Mouse (Mus musculus) liver, embryonic 15.5 days (tissue): Measurements from ENCODE around the gene Melk. TPM values are rescaled to one million over a fixed set of nuclear protein-coding genes. Genes with fewer than 3 reads are reported as not detected.
A peak's percentile ranks its signal among the peaks of the same experiment; 100 is the strongest.

ENCODE experiments used
- ATAC-seq: fragments of 200-750 bp; cut with Nextera tagmentation; 2 replicates; pipeline ENCODE4 v1.8.0; 2017; ENCODE audit warnings: moderate number of reproducible peaks, mild to moderate bottlenecking, moderate library complexity; ENCODE audit not compliant: insufficient read depth
- H3K27ac ChIP-seq: fragments of 300-500 bp; sonication (generic); replicated peaks from 2 replicates; pipeline ENCODE4 v1.5.1; 2015; ENCODE audit warnings: mild to moderate bottlenecking, inconsistent platforms
- H3K27me3 ChIP-seq: fragments of 300-500 bp; sonication (generic); 2 replicates; pipeline ENCODE4 v1.6.1; 2015; ENCODE audit warnings: mild to moderate bottlenecking, inconsistent platforms
- H3K36me3 ChIP-seq: fragments of 300-500 bp; sonication (generic); replicated peaks from 2 replicates; pipeline ENCODE4 v1.6.1; 2015; ENCODE audit warnings: moderate library complexity, mild to moderate bottlenecking, inconsistent platforms
- H3K4me1 ChIP-seq: fragments of 300-500 bp; sonication (generic); replicated peaks from 2 replicates; pipeline ENCODE4 v1.6.1; 2015; ENCODE audit warnings: inconsistent platforms
- H3K4me2 ChIP-seq: fragments of 300-500 bp; sonication (generic); 2 replicates; pipeline ENCODE4 v1.6.1; 2015; ENCODE audit warnings: moderate library complexity, mild to moderate bottlenecking, inconsistent platforms
- H3K4me3 ChIP-seq: fragments of 300-500 bp; sonication (generic); replicated peaks from 2 replicates; pipeline ENCODE4 v1.5.1; 2015; ENCODE audit warnings: mild to moderate bottlenecking, inconsistent platforms
- H3K9ac ChIP-seq: fragments of 300-500 bp; sonication (generic); 2 replicates; pipeline ENCODE4 v1.6.1; 2015; ENCODE audit warnings: moderate library complexity, mild to moderate bottlenecking, inconsistent platforms
- H3K9me3 ChIP-seq: fragments of 300-500 bp; sonication (generic); replicated peaks from 2 replicates; pipeline ENCODE4 v1.6.1; 2016; ENCODE audit warnings: inconsistent platforms
- WGBS: fragments of 180-500 bp; shearing (Covaris S2); methylation state at CpG from one replicate; pipeline ENCODE4 v1.1.7; 2015; ENCODE audit warnings: mixed read lengths; ENCODE audit not compliant: insufficient replicate concordance; 5-methylcytosine and 5-hydroxymethylcytosine counted together
- polyA plus RNA-seq: library from polyadenylated mRNA; unstranded; fragments of >200 nt; fragmentation: Nextera tagmentation; extraction: Ambion mirVana; gene quantifications from 2 replicates; pipeline ENCODE4 v1.2.1, GENCODE M21; 2015

The Melk gene
- polyA plus RNA-seq = 16.7 and 17.1 TPM in 2 replicates

DNA sequence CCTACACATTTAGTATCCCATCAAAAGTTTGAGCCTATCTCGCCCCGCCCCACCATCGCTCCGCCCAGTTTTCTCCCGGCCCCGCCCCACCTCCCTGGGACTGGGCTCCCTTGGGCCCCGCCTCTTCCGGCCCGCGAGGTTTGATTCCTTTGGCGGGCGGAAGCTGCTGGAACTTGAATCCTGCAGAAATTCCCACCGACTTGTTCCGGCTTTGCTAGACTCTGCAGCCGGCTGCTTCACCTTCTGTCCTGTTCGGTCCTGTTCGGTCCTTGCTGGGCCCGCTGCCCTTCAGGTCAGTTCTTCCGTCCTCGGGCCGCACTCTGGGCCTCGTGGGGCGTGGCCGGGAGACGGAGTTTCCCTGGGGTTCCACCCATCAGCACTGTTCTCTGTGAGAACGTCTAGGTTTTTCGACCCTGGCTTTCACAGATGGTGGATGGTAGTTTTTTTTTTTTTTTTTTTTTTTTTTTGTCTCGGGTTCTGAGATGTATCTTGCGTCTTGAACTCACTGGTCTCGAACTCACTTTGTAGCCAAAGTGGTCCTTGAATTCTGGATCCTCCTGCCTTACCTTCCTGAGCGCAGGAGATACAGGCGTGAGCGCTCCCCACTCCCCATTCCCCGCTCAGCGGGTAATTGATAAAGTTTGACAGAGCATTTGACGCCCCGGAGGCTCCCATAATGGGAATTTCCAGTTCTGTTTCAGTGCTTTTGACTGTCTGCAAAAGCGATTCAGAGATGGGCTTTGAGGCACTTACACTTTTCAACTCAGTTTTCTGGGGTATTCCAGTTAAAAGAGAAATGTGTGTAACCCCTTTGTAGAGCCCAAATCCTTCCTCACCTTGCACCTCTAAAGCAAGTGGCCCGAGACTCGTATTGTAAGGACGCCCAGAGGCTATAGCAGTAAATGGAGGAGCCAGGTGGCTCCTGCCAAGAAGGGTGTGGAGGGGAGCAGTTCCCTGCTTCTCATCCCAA, at the start of gene Melk:
Melk (plus strand) TSS at position 96 of the 970 bp plus-strand sequence.
- Histone ChIP-seq H3K4me2 (peak within 1 kb of the TSS; percentile 81), H3K27ac (peak within 1 kb of the TSS; percentile 76), H3K9ac (peak within 1 kb of the TSS; percentile 74), H3K4me3 (peak within 1 kb of the TSS; percentile 91), H3K27me3 (no peaks in the 10 kb centered on the region), H3K4me1 (peaks cover 24% of the 10 kb centered on the region), H3K9me3 (no peaks in the 10 kb centered on the region), H3K36me3 (peaks cover 5% of the 10 kb centered on the region; the same call in 1 of the 2 replicates)
- ATAC-seq = peak; percentile 92
- WGBS = 1% methylated on average over 41 of the region's 41 CpGs

DNA sequence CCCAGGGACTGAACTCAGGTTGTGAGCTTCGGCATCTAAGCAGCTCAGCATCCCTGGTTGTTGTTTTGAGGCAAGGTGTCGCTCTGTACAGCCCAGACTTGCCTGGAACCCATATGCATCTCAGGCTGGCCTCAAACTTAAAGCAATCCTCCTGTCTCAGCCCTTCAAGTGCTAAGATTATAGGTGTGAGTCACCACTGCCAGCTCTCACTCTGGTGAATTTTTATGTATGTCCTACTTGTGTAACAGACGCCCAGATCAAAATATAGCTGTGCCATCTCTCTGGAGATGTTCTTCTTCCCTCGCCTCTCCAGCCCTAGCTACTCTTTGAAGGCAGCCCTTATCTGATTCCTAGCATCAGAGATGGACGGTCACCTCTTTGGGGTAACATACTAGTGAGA, 49.2 kb upstream of the Melk start:
- H3K36me3 ChIP-seq = no peaks in the 10 kb centered on the region

DNA sequence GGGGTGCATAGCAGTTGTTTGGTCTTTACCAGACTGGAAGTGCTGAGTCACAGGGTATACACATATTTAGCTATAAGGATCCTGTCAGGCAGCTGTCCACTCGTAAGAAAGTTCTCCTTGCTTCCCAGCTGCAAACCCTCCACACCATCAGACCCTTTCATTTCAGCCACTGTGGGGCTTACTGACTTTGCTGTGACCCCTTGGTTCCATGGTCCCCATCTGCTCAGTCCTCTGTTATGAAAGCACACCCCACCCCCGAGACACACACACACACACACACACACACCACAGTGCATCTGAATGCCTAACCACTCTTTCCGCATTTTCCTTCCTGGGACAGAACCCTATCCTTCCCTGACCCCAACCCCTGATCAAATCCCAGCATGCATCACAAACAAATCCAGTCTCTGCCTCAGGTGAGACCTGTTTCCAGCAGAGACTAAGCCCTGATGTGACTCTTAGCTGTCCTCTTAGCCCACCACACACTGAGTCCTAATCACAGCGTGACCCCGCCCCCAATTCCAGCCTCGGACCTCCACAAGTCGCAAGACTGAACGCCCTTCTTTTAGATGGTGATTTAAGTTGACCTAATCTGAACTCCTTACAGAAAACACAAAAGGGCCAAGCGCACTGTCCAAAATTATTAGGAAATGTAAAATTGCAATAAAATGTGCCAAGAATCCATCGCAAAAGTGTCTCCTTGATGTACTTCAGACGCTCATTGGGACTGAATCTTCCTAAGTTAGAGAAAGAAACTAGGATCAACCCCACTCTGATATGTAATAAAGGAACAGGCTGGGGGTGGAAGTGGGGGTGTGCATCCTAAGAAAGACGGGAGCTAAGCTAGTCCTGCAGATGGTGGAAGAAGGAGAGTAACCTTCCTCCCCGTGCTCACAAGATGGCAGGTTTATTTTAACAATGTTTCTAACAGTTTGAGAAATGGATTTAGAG, 48.4 kb upstream of the Melk start:
- no peaks in the 10 kb centered on the region for H3K36me3 ChIP-seq
- no peak overlapping the region for H3K27ac ChIP-seq
- H3K4me3 ChIP-seq = no peak overlapping the region
- 11% methylated on average over 13 of the region's 13 CpGs for WGBS
- peak overlapping the region; percentile 40; the same call in 1 of the 2 replicates for H3K4me2 ChIP-seq
- peaks cover 56% of the 10 kb centered on the region for H3K27me3 ChIP-seq
- H3K4me1 ChIP-seq = peaks cover 23% of the 10 kb centered on the region
- H3K9ac ChIP-seq = no peak overlapping the region
- H3K9me3 ChIP-seq = no peaks in the 10 kb centered on the region
- ATAC-seq = no peak

More for the DNA sequence above, 49.2 kb upstream of the Melk start:
- H3K4me1 ChIP-seq = peaks cover 23% of the 10 kb centered on the region
- H3K4me2 ChIP-seq = no peak overlapping the region
- H3K9me3 ChIP-seq = no peaks in the 10 kb centered on the region
- H3K27ac ChIP-seq = no peak overlapping the region
- H3K4me3 ChIP-seq = no peak overlapping the region
- 55% methylated on average over 5 of the region's 5 CpGs for WGBS
- ATAC-seq = no peak
- H3K27me3 ChIP-seq = peaks cover 60% of the 10 kb centered on the region
- H3K9ac ChIP-seq = no peak overlapping the region

DNA sequence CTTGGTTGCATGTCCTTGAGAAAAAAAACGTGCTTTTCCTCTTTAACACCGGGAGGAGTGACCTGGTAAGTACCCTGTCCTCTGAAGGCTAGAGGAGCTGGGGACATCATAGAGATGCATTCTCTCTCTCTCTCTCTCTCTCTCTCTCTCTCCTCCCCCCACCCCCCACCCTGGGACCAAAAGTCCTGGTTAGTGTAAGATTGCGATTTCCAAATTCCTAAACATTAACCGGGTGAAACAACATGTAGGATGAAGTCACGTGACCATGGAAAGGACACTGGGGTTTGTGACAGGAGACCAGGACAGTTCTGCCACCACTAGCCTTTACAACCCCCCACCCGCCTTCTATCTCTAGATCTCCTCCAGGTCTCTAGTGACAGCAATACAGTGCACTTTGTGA, 47.5 kb upstream of the Melk start:
- peak; percentile 62; the same call in 1 of the 2 replicates for ATAC-seq
- H3K27ac ChIP-seq = 0 out of 2 replicates have a peak overlapping the region, but pooled peaks have one; percentile 38

DNA sequence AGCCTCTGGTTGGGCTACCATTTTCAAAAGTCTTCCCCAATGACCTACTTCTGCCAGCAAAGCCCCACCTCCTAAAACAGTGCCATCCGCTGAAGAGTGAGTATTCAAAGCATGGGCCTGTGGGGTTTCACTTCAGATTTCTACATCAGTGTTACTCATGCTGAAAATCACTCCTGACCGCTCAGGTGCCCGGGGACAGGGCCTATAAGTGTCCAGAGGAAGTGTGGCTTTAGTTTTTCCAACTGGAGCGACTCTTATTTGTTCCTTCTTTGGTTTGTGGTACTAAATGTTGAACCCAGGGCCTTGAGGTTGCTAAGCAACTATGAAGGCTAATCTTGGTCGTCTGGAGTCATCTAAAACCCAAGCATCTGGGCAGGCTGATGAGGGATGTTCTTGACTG, 46.1 kb upstream of the Melk start:
- H3K4me3 ChIP-seq = no peak overlapping the region
- 53% methylated on average over 5 of the region's 5 CpGs for WGBS
- peaks cover 33% of the 10 kb centered on the region for H3K27me3 ChIP-seq

More for the DNA sequence above, 47.5 kb upstream of the Melk start:
- H3K9me3 ChIP-seq = no peaks in the 10 kb centered on the region
- peak overlapping the region; percentile 40; the same call in 1 of the 2 replicates for H3K4me2 ChIP-seq
- no peak overlapping the region for H3K4me3 ChIP-seq
- peaks cover 23% of the 10 kb centered on the region for H3K4me1 ChIP-seq
- H3K27me3 ChIP-seq = peaks cover 46% of the 10 kb centered on the region
- WGBS = 9% methylated on average over 6 of the region's 6 CpGs
- H3K36me3 ChIP-seq = no peaks in the 10 kb centered on the region
- no peak overlapping the region for H3K9ac ChIP-seq

DNA sequence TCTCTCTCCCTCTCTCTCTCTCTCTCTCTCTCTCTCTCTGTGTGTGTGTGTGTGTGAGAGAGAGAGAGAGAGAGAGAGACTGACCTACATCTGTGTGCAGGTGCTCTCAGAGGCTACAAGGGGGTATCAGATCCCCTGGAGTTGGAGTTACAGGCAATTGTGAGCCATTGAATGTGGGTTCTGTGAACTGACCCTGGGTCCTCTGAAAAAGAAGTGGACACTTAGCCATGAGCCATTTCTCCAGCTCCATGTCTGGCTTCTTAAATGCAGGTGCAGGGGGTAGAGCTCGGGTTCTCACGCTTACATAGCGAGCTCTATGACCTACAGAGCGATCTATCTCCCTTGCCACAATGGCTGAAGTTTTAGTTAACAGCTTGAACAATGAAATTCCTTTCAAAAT, 41.5 kb upstream of the Melk start:
- H3K27ac ChIP-seq = no peak overlapping the region
- no peak for ATAC-seq
- H3K9ac ChIP-seq = no peak overlapping the region
- no peak overlapping the region for H3K4me3 ChIP-seq
- no peak overlapping the region for H3K4me2 ChIP-seq
- 64% methylated on average over 4 of the region's 4 CpGs for WGBS
- H3K9me3 ChIP-seq = no peaks in the 10 kb centered on the region
- H3K36me3 ChIP-seq = no peaks in the 10 kb centered on the region
- H3K4me1 ChIP-seq = no peaks in the 10 kb centered on the region
- H3K27me3 ChIP-seq = peaks cover 2% of the 10 kb centered on the region; the same call in 1 of the 2 replicates

More for the DNA sequence above, 46.1 kb upstream of the Melk start:
- ATAC-seq = no peak
- Histone ChIP-seq H3K9me3 (no peaks in the 10 kb centered on the region), H3K4me1 (peaks cover 16% of the 10 kb centered on the region), H3K4me2 (no peak overlapping the region), H3K27ac (no peak overlapping the region), H3K36me3 (no peaks in the 10 kb centered on the region), H3K9ac (no peak overlapping the region)

DNA sequence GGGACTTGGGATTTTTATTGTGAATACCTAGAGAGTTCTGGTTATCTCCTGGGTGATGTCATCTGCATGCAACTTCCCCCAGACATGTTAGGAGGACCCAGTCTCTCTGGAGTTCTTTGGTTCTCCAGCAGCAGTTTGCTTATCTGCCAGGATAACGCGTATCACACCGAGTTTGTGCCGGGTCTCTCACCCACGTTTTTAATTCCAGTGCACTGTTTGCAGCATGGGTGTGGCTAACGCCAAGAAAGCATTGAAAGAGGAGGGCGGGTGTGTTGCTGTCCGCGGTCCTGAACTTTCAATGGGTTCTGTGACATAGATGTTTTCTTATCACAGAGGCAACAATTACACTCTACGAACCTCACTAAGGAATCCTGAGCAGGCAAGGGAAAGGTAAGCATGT, 40.4 kb upstream of the Melk start:
- no peaks in the 10 kb centered on the region for H3K27me3 ChIP-seq
- 1% methylated on average over 10 of the region's 10 CpGs for WGBS
- no peak overlapping the region for H3K4me3 ChIP-seq
- no peaks in the 10 kb centered on the region for H3K36me3 ChIP-seq
- H3K9ac ChIP-seq = no peak overlapping the region
- H3K4me2 ChIP-seq = no peak overlapping the region
- no peaks in the 10 kb centered on the region for H3K4me1 ChIP-seq
- no peaks in the 10 kb centered on the region for H3K9me3 ChIP-seq
- no peak for ATAC-seq
- no peak overlapping the region for H3K27ac ChIP-seq

DNA sequence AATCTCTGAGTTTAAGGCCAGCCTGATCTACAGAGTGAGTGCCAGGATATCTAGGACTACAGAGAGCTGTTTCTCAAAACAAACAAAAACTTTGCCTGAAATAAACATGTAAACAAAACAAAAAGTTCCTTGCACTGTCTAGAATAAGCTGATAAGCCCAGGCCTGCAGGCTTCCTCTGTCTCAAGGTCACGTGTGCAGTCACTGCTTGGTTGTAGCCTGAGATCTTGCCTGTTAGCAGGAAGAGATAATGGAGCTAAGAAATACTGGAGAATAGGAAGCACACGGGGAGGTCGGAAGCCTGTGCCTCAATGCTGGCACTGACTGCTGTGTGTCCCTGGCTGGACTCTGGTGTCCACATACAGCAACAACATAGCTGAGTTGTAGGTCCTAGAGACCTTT, 35.2 kb upstream of the Melk start:
- H3K27me3 ChIP-seq = no peaks in the 10 kb centered on the region
- no peaks in the 10 kb centered on the region for H3K9me3 ChIP-seq
- no peak overlapping the region for H3K27ac ChIP-seq
- no peak overlapping the region for H3K4me2 ChIP-seq
- WGBS = 26% methylated on average over 3 of the region's 3 CpGs
- no peak overlapping the region for H3K9ac ChIP-seq
- no peak overlapping the region for H3K4me3 ChIP-seq
- no peaks in the 10 kb centered on the region for H3K4me1 ChIP-seq
- no peak for ATAC-seq
- H3K36me3 ChIP-seq = no peaks in the 10 kb centered on the region

DNA sequence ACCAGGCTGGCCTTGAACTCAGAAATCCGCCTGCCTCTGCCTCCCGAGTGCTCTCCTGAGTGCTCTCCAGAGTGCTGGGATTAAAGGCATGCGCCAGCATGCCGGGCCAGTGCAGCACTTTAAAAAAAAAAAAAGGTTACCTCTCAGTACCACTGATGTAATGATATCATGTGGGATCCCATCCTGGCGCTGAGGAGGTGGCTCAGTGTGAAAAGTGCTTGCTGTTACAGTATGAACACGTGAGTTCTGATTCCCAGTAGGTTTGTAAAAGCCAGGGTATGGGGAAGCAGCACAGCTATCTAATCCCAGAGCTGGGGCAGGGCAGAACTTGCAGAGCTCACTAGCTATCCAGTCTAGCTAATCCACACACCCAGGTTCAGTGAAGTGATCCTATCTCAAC, 33.2 kb upstream of the Melk start:
- no peak overlapping the region for H3K4me3 ChIP-seq

DNA sequence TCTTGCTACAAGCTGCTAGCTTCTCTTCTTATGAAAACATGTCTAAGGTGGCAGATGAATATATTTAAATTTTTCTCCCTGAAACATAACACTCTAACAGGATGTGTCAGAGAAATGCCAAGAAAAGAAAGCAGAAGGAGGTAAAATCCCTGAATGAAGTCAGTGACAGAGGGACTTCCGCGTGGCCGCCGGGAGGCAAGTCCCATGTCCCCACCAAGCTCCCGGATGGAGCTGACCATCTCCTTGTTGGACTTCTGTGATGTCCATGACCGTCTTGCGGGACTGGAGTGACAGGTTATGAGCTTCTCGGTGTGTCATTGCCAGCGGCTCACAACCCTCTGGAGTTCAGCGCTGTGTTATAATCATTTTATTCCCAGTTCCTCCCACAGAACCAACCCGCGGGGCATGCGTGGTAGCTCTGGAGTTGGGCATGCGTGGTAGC, 31.3 kb upstream of the Melk start:
- Histone ChIP-seq H3K4me2 (no peak overlapping the region), H3K27me3 (no peaks in the 10 kb centered on the region), H3K27ac (no peak overlapping the region), H3K4me3 (no peak overlapping the region), H3K36me3 (no peaks in the 10 kb centered on the region), H3K4me1 (no peaks in the 10 kb centered on the region), H3K9ac (no peak overlapping the region), H3K9me3 (no peaks in the 10 kb centered on the region)
- no peak for ATAC-seq
- 76% methylated on average over 14 of the region's 14 CpGs for WGBS

More for the DNA sequence above, 33.2 kb upstream of the Melk start:
- H3K9ac ChIP-seq = no peak overlapping the region
- no peaks in the 10 kb centered on the region for H3K4me1 ChIP-seq
- H3K9me3 ChIP-seq = no peaks in the 10 kb centered on the region
- H3K27ac ChIP-seq = no peak overlapping the region
- WGBS = 55% methylated on average over 6 of the region's 6 CpGs
- no peaks in the 10 kb centered on the region for H3K36me3 ChIP-seq
- H3K4me2 ChIP-seq = no peak overlapping the region
- ATAC-seq = no peak
- no peaks in the 10 kb centered on the region for H3K27me3 ChIP-seq
